13 mouse cellular contexts compared by ENCODE assay signal in the genomic region with DNA sequence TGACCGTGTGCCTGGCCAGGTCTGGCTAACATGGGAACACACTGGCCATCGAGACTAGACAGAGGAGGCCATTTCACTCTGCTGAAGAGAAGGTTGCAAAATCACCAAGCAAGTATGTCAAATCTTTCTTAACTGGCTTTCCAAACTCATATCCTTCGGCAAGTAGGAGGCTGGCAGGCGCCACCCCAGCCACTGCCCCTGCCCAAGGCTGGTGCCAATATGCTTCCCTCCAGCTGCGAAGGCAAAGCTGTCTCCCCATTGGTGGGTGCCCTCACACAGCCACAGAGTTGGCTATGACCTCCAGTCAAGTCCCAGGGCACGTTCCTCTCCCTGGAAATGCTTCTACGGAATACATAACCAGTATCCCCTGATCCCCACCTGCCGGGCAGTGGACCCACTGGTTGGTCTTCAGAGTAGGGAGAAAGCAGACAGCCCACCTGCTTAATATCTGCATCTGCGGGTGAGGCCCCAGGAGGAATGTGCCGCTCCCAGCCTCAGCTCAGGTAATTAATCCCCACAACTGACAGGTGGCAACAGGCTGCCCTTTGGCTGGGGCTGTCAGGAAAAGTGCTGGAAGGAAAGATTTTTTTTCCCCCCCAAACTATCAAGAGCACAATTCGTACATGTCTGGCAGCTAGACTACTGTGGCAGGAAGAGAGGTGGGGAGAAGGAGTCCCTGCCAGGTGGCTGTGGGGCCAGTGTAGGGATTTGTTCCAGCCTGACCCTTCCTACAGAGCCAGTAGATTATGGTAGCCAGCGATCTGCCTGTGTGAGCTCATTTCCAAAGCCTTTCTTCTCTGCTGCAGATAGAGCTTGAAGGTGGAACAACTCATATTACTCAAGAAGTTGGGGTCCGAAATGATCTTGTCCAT.
DNase-seq lines count a peak whose midpoint lies in the region; ATAC-seq lines count a peak whose summit lies in the region.
"Had no signal": no experiment of that assay in that cellular context is flagged by ENCODE, and none has a peak within 500 bp of the region (broad histone marks: within the 10 kb centered on the region; RNA-seq: fewer than 3 reads in every experiment).

No protein-coding gene starts in this region.

- H3K9ac ChIP-seq in intestine, embryonic 16.5 days (ENCODE audit: low read depth, low read length) = no peak overlapping the region
- H3K9ac ChIP-seq in stomach, embryonic 14.5 days (replicated peaks; ENCODE audit: low read depth, low read length) = no peak overlapping the region
- H3K9ac ChIP-seq: heart, embryonic 13.5 days; hindbrain, embryonic 13.5 days; kidney, embryonic 15.5 days had no signal

- peak; percentile 88 for ATAC-seq in intestine, embryonic 16.5 days
- peak; percentile 75 for ATAC-seq in stomach, embryonic 14.5 days (ENCODE audit: insufficient number of reproducible peaks, insufficient read depth, low FRiP score, low read depth)
- no peak for ATAC-seq in megakaryocyte-erythroid progenitor cell, adult 5-6 weeks (replicated peaks; ENCODE audit: low FRiP score, low TSS enrichment, poor library complexity, severe bottlenecking)

- peaks cover 15% of the 10 kb centered on the region for H3K4me1 ChIP-seq in embryonic facial prominence, embryonic 10.5 days
- H3K4me1 ChIP-seq in intestine, embryonic 16.5 days (ENCODE audit: control insufficient read depth, insufficient read depth, low read length) = peaks cover 5% of the 10 kb centered on the region; the same call in 1 of the 2 replicates
- H3K4me1 ChIP-seq in stomach, embryonic 14.5 days (ENCODE audit: control insufficient read depth, insufficient read depth, low read length) = no peaks in the 10 kb centered on the region; the same call in 1 of the 2 replicates
- H3K4me1 ChIP-seq: heart, embryonic 13.5 days; hindbrain, embryonic 13.5 days; kidney, embryonic 15.5 days had no signal

- no peak overlapping the region for H3K4me3 ChIP-seq in embryonic facial prominence, embryonic 10.5 days
- H3K4me3 ChIP-seq in intestine, embryonic 16.5 days (ENCODE audit: low read length) = no peak overlapping the region
- no peak overlapping the region for H3K4me3 ChIP-seq in stomach, embryonic 14.5 days (ENCODE audit: low read depth, low read length)
- H3K4me3 ChIP-seq: heart, embryonic 13.5 days; hindbrain, embryonic 13.5 days; kidney, embryonic 15.5 days had no signal

- 73% methylated on average over 13 of the region's 13 CpGs for WGBS in embryonic facial prominence, embryonic 10.5 days
- 54% methylated on average over 13 of the region's 13 CpGs for WGBS in intestine, embryonic 16.5 days
- WGBS in stomach, embryonic 14.5 days = 44% methylated on average over 13 of the region's 13 CpGs

- 0 out of 2 replicates have a peak overlapping the region, but pooled peaks have one; percentile 19 for H3K27ac ChIP-seq in embryonic facial prominence, embryonic 10.5 days (replicated peaks)
- H3K27ac ChIP-seq in intestine, embryonic 16.5 days (ENCODE audit: low read length) = no peak overlapping the region
- H3K27ac ChIP-seq in stomach, embryonic 14.5 days (ENCODE audit: low read length) = 0 out of 2 replicates have a peak overlapping the region, but pooled peaks have one; percentile 27
- H3K27ac ChIP-seq: heart, embryonic 13.5 days; hindbrain, embryonic 13.5 days; kidney, embryonic 15.5 days; macrophage had no signal

- H3K9me3 ChIP-seq in embryonic facial prominence, embryonic 10.5 days = no peaks in the 10 kb centered on the region
- H3K9me3 ChIP-seq in intestine, embryonic 16.5 days (ENCODE audit: control insufficient read depth, low read length) = no peaks in the 10 kb centered on the region
- no peaks in the 10 kb centered on the region for H3K9me3 ChIP-seq in stomach, embryonic 14.5 days (ENCODE audit: control insufficient read depth, low read depth, low read length)
- H3K9me3 ChIP-seq: heart, embryonic 13.5 days; hindbrain, embryonic 13.5 days; kidney, embryonic 15.5 days had no signal

- no peaks in the 10 kb centered on the region for H3K36me3 ChIP-seq in embryonic facial prominence, embryonic 10.5 days (replicated peaks)
- no peaks in the 10 kb centered on the region for H3K36me3 ChIP-seq in intestine, embryonic 16.5 days (ENCODE audit: control insufficient read depth, insufficient read depth, low read length)
- H3K36me3 ChIP-seq in stomach, embryonic 14.5 days (ENCODE audit: control insufficient read depth, insufficient read depth, low read length) = no peaks in the 10 kb centered on the region
- H3K36me3 ChIP-seq: heart, embryonic 13.5 days; hindbrain, embryonic 13.5 days; kidney, embryonic 15.5 days had no signal

- no peaks in the 10 kb centered on the region for H3K27me3 ChIP-seq in embryonic facial prominence, embryonic 10.5 days (replicated peaks; ENCODE audit: low read depth, poor library complexity, severe bottlenecking)
- no peaks in the 10 kb centered on the region for H3K27me3 ChIP-seq in intestine, embryonic 16.5 days (replicated peaks; ENCODE audit: control insufficient read depth, insufficient read depth, low read length)
- no peaks in the 10 kb centered on the region for H3K27me3 ChIP-seq in stomach, embryonic 14.5 days (ENCODE audit: control insufficient read depth, insufficient read depth, low read length)
- H3K27me3 ChIP-seq: heart, embryonic 13.5 days; hindbrain, embryonic 13.5 days; kidney, embryonic 15.5 days had no signal

- peak overlapping the region; percentile 19; the same call in 1 of the 2 replicates for H3K4me2 ChIP-seq in intestine, embryonic 16.5 days (ENCODE audit: low read depth, low read length)
- H3K4me2 ChIP-seq in stomach, embryonic 14.5 days (replicated peaks; ENCODE audit: low read depth, low read length) = no peak overlapping the region
- H3K4me2 ChIP-seq: heart, embryonic 13.5 days; hindbrain, embryonic 13.5 days; kidney, embryonic 15.5 days had no signal

- peak; percentile 8 to 19 for DNase-seq in lung, adult 18-20 months
- DNase-seq in lung, postnatal 25 days (ENCODE audit: low spot score) = no peak
- DNase-seq in embryonic facial prominence, embryonic 10.5 days (ENCODE audit: low spot score) = peak; percentile 27
- no peak for DNase-seq in kidney, adult 18-20 months
- DNase-seq: gastrocnemius, postnatal 14 days; liver had no signal

Comparison
In these comparisons a context has a peak if more than half of its experiments do, and no peak if none do; other contexts are left out.
1. DNase-seq: peak in lung, adult 18-20 months (2 of 2) and embryonic facial prominence, embryonic 10.5 days (single experiment); none in lung, postnatal 25 days (single experiment) and kidney, adult 18-20 months (single experiment).